Mouse (Mus musculus): Measurements from ENCODE around the gene Ascc1. TPM values are rescaled to one million over a fixed set of nuclear protein-coding genes. Genes with fewer than 3 reads are reported as not detected.
"Not testable (repeated sequence)": the region's sequence is repeated elsewhere in the genome, so short reads cannot be mapped to it uniquely, and the experiment has no call there.

Gene Ascc1
- polyA plus RNA-seq, 1 experiment = 99.2 TPM

DNA sequence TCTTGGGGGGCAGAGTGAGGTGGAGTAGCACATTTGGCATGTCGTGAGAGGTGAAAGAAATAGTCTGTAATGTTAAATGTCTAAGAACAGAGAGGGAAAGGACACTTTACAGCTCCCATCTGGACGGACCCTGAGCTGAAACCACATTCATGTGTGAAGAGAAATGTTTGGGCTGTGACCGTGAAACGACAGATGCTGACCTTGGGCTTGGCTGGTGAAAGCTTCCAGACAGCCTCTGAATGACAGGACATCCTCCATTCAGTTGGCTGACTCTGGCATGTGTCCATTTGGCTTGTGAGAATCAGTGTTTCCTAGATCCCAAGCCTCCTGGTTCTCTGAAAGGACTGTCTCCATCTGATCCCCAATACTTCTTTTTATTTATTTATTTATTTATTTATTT, 14.6 kb upstream of the Ascc1 start:
- Histone ChIP-seq H3K36me3 (ENCODE audit: control insufficient read depth, insufficient read depth, low read length) (peaks cover 3% of the 10 kb centered on the region; the same call in 1 of the 2 replicates), H3K27ac (ENCODE audit: control insufficient read depth, insufficient read depth, low read depth, low read length) (no peak overlapping the region)
- TF ChIP-seq CTCF (IDR thresholded peaks at IDR 0.05; ENCODE audit: control insufficient read depth, insufficient read depth, insufficient replicate concordance, low read depth, low read length) = no peak
- no peak for TF ChIP-seq POLR2A (IDR thresholded peaks at IDR 0.05; ENCODE audit: control insufficient read depth, low read depth, low read length)

DNA sequence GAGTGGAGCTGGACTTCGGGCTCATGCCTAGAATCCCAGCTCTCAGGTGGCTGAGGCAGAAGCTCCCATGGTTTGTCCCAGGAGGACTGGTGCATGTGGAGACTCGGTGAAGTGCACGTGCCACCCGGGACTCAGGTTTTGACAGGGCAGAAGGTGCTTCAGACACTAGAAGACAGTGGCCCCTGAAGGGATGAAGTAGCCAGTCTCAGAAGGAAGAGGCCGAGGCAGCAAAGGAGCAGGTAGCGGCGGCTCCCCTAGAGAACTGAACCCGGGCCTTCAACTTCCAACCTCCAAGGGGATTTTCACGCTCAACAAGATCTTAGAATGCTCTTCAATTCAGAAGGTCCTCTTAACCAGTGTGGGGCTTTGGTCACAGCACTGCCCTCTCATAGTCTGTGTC, 12.2 kb upstream of the Ascc1 start:
- peaks cover 3% of the 10 kb centered on the region; the same call in 1 of the 2 replicates for H3K36me3 ChIP-seq (ENCODE audit: control insufficient read depth, insufficient read depth, low read length)
- H3K4me1 ChIP-seq (ENCODE audit: control insufficient read depth, insufficient read depth, low read length) = no peaks in the 10 kb centered on the region; the same call in 1 of the 2 replicates
- H3K27me3 ChIP-seq (ENCODE audit: control insufficient read depth, insufficient read depth, low read length) = no peaks in the 10 kb centered on the region
- TF ChIP-seq POLR2A (IDR thresholded peaks at IDR 0.05; ENCODE audit: control insufficient read depth, low read depth, low read length) = no peak
- no peak for TF ChIP-seq CTCF (IDR thresholded peaks at IDR 0.05; ENCODE audit: control insufficient read depth, insufficient read depth, insufficient replicate concordance, low read depth, low read length)
- no peak overlapping the region for H3K27ac ChIP-seq (ENCODE audit: control insufficient read depth, insufficient read depth, low read depth, low read length)
- H3K4me3 ChIP-seq (ENCODE audit: control insufficient read depth, low read depth, low read length) = no peak overlapping the region

More for the DNA sequence above, 14.6 kb upstream of the Ascc1 start:
- Histone ChIP-seq H3K4me3 (ENCODE audit: control insufficient read depth, low read depth, low read length) (no peak overlapping the region), H3K27me3 (ENCODE audit: control insufficient read depth, insufficient read depth, low read length) (no peaks in the 10 kb centered on the region), H3K4me1 (ENCODE audit: control insufficient read depth, insufficient read depth, low read length) (no peaks in the 10 kb centered on the region; the same call in 1 of the 2 replicates)

DNA sequence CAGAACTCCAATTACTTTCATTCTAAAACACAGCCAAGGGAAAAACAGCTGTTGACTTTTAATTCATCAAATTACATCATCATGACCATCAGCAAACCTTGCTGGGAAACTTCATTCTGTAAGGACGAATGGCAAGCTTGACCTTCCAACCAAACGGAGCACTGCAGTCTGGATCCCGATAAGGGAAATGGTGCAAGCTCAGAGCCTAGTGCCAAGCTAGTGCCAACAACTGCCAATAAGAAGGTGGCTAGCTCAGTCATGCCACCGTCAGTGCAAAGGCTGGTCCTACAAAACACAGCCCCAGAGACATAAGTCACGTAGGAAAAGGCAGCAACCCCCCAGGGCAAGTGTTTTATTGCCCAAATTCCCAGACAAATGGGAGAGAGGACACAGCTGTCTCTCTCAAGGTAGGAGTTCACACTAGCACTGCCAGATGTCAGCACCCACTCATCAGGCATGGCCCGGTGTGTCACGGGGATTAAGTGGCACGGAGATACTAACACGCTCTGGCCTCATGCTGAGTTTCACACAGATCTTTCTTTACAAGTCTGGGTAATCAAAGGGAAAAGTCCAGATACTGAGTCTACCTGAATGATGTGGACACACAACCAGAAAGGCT, 11.2 kb upstream of the Ascc1 start:
- TF ChIP-seq POLR2A (IDR thresholded peaks at IDR 0.05; ENCODE audit: control insufficient read depth, low read depth, low read length) (no peak), CTCF (IDR thresholded peaks at IDR 0.05; ENCODE audit: control insufficient read depth, insufficient read depth, insufficient replicate concordance, low read depth, low read length) (no peak)
- Histone ChIP-seq H3K36me3 (ENCODE audit: control insufficient read depth, insufficient read depth, low read length) (peaks cover 3% of the 10 kb centered on the region; the same call in 1 of the 2 replicates), H3K4me1 (ENCODE audit: control insufficient read depth, insufficient read depth, low read length) (no peaks in the 10 kb centered on the region; the same call in 1 of the 2 replicates), H3K4me3 (ENCODE audit: control insufficient read depth, low read depth, low read length) (no peak overlapping the region), H3K27me3 (ENCODE audit: control insufficient read depth, insufficient read depth, low read length) (no peaks in the 10 kb centered on the region), H3K27ac (ENCODE audit: control insufficient read depth, insufficient read depth, low read depth, low read length) (no peak overlapping the region)

GRCm38 (mm10) chr10:59992024-59992423, 10.6 kb upstream of the Ascc1 start:
- Histone ChIP-seq H3K36me3 (ENCODE audit: control insufficient read depth, insufficient read depth, low read length) (peaks cover 3% of the 10 kb centered on the region; the same call in 1 of the 2 replicates), H3K4me3 (ENCODE audit: control insufficient read depth, low read depth, low read length) (no peak overlapping the region), H3K27ac (ENCODE audit: control insufficient read depth, insufficient read depth, low read depth, low read length) (no peak overlapping the region), H3K4me1 (ENCODE audit: control insufficient read depth, insufficient read depth, low read length) (no peaks in the 10 kb centered on the region; the same call in 1 of the 2 replicates), H3K27me3 (ENCODE audit: control insufficient read depth, insufficient read depth, low read length) (no peaks in the 10 kb centered on the region)
- TF ChIP-seq CTCF (IDR thresholded peaks at IDR 0.05; ENCODE audit: control insufficient read depth, insufficient read depth, insufficient replicate concordance, low read depth, low read length) (no peak), POLR2A (IDR thresholded peaks at IDR 0.05; ENCODE audit: control insufficient read depth, low read depth, low read length) (no peak)

GRCm38 (mm10) chr10:59993813-59994212, 8.8 kb upstream of the Ascc1 start:
- H3K27ac ChIP-seq (ENCODE audit: control insufficient read depth, insufficient read depth, low read depth, low read length); H3K27me3 ChIP-seq (ENCODE audit: control insufficient read depth, insufficient read depth, low read length); H3K4me3 ChIP-seq (ENCODE audit: control insufficient read depth, low read depth, low read length); H3K4me1 ChIP-seq (ENCODE audit: control insufficient read depth, insufficient read depth, low read length); H3K36me3 ChIP-seq (ENCODE audit: control insufficient read depth, insufficient read depth, low read length): not testable (repeated sequence)

DNA sequence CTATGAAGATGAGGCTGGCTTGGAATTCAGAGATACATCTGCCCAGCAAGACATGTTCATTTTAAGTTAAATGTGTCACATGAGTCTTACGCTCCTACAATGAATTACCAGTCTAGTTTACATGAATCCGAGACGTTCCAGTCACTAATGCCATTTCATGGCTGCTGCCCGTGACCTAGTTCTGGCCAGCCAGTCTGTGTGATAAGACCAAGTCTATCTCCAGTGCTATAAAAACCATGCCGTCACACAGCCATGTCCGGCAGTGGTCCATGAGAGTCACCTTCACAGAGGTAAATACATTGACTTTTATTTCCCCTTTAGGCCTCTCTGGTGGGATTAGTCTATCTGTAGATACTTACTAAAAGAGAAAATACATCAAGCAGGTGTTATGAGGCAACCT, 6.7 kb upstream of the Ascc1 start:
- Histone ChIP-seq H3K36me3 (ENCODE audit: control insufficient read depth, insufficient read depth, low read length) (no peaks in the 10 kb centered on the region; the same call in 1 of the 2 replicates), H3K4me3 (ENCODE audit: control insufficient read depth, low read depth, low read length) (no peak overlapping the region), H3K4me1 (ENCODE audit: control insufficient read depth, insufficient read depth, low read length) (no peaks in the 10 kb centered on the region; the same call in 1 of the 2 replicates), H3K27ac (ENCODE audit: control insufficient read depth, insufficient read depth, low read depth, low read length) (no peak overlapping the region), H3K27me3 (ENCODE audit: control insufficient read depth, insufficient read depth, low read length) (no peaks in the 10 kb centered on the region)
- no peak for TF ChIP-seq POLR2A (IDR thresholded peaks at IDR 0.05; ENCODE audit: control insufficient read depth, low read depth, low read length)

DNA sequence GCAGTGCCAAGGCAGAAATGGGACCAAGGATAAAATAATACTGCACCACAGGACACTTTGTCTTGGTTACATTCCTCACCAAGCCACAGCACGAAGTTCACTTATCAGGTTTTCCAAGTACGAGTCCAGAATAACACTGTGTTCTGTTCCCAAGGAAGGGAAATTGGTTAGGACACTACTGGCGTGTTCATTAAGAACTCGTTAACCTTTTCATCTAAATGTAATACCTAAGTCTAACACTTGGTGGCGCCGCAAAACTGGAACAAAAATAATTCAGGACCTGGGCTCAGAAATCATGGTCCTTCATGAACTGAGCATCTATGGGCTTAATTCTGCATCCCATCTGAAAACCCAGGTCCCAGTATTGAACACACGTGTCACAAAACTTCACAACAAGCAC, 5.0 kb upstream of the Ascc1 start:
- Histone ChIP-seq H3K36me3 (ENCODE audit: control insufficient read depth, insufficient read depth, low read length) (no peaks in the 10 kb centered on the region; the same call in none of the 2 replicates), H3K27ac (ENCODE audit: control insufficient read depth, insufficient read depth, low read depth, low read length) (no peak overlapping the region), H3K4me3 (ENCODE audit: control insufficient read depth, low read depth, low read length) (no peak overlapping the region), H3K27me3 (ENCODE audit: control insufficient read depth, insufficient read depth, low read length) (no peaks in the 10 kb centered on the region), H3K4me1 (ENCODE audit: control insufficient read depth, insufficient read depth, low read length) (no peaks in the 10 kb centered on the region; the same call in 1 of the 2 replicates)
- peak; percentile 5; the same call in 1 of the 2 replicates for TF ChIP-seq CTCF (IDR thresholded peaks at IDR 0.05; ENCODE audit: control insufficient read depth, insufficient read depth, insufficient replicate concordance, low read depth, low read length)
- no peak for TF ChIP-seq POLR2A (IDR thresholded peaks at IDR 0.05; ENCODE audit: control insufficient read depth, low read depth, low read length)

Data from testis, adult 2 months (tissue).